Mouse (Mus musculus) cerebellum, adult 2 months (tissue): ENCODE measurements at regions not wholly inside any gene's neighbourhood (a gene's known extent, or its start where the extent isn't known, plus 50 kb on each side); places are given as distances from the start of the nearest gene placed in this dataset.

Source experiments
- CTCF ChIP-seq: fragments of 200-500 bp; IDR thresholded peaks from 2 replicates; pipeline ENCODE4 v1.5.1; 2011; ENCODE audit warnings: low read depth, mild to moderate bottlenecking, control low read depth, low read length, moderate library complexity, borderline replicate concordance; ENCODE audit not compliant: insufficient read depth
- POLR2A ChIP-seq: fragments of 200-500 bp; IDR thresholded peaks from 2 replicates; pipeline ENCODE4 v1.6.1; 2011; ENCODE audit warnings: low read length, control low read depth, borderline replicate concordance; ENCODE audit not compliant: insufficient read depth

DNA sequence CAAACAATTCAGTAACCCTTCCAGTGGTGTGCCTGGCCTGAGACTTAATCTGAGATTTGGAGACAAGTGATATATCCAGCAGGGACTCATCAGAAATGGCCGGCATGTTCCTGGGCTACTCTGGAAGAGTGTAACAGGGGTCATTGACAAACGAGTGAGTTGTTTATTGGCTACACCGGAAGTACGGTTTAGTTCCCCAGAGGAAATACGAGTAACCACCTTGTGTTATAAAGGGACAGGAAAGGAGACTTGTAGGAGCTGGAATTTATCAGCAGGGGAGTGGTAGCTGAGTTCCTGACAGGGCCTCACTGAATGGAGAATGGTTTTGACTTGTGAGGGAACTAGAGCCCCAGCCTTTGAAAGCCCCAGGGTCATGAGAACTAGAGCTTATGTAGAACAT lies 121.3 kb downstream of the Pja2 start:
- TF ChIP-seq CTCF (no peak), POLR2A (no peak)
